Mouse (Mus musculus) adrenal gland, postnatal 0 days (tissue): Measurements from ENCODE around the gene Hmgb2. TPM values are rescaled to one million over a fixed set of nuclear protein-coding genes. Genes with fewer than 3 reads are reported as not detected.

Experiments
- polyA plus RNA-seq: library from polyadenylated mRNA; unstranded; fragments of >200 nt; fragmentation: Nextera tagmentation; extraction: Ambion mirVana; gene quantifications from 2 replicates; pipeline ENCODE4 v1.2.1, GENCODE M21; 2015

The Hmgb2 gene
- polyA plus RNA-seq, result 244 TPM in 2 replicates

DNA sequence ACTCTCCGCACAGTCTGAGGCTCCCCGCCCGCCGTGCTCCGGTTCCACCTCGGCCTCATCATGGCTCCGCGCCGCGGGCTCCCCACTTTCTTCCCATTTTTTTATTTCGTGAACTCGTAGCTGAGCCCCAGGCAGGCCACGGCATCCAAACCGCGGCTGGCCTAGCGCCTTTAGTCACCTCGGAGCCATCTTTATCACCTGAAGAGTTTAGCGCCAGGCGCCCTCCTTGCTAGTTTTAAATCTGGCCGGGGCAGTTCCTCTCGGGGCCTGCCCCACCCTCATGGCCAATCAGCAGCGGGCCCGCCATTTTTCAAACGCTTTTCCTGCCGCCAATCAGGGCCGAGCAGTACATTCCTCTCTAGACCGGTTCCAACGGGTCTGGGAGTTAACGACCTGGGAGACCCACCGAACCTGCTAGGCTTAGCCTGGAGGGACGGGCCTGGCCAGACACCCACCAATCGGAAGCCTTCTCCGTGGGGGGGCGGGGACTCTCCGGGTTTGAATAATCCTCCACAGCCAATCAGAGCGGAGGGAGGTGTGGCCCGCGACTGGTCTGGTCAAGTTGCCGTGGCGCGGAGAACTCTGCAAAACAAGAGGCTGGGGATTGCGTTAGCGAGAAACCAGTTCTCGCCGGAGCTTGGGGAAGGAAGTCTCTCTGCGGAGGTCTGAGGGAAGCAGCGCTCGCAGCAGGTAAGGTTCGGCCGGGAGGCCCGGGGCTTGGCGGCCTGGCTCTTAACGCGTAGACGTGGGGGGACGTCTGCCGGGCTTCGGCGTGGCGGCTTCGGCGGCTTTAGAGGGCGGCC lies at the start of gene Hmgb2:
Gene Hmgb2, plus strand, starts transcription at position 592 of the 803 bp plus-strand sequence.

DNA sequence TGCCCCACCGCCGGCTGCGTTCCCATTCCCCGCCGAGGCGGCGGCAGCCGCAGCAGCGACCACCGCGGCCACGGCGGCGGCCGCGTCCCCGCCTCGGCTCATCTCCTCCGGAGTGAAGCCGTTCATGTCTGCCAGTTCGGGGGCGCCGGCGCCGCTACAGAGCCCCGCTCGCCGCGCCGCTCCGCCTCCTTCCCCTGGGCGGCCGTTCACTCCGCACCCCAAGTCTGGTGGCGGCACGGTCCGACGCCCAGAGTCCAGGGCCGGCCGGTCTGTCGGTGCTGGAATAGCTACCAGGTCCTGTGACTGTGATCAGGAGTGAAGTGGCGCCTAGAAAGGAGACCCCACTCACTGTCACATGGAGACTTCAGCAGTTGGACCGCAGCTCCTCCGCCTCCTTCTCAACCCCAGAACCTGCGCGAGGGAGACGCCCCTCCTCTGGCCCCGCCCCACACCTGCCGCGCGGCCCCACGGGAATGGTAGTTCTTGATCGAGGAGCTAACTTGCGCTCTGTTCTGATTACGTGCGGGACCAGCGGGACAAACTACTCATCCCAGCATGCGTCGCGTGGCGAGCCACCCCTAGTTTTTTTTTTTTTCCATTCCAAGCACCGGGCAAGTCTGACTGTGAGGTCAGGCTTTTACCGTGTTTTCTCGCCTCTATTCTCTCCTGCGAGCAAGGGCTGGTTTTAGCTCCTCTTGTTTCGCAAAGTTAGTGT lies 24.1 kb upstream of the Hmgb2 start, which contains the start of gene Sap30:
Gene Sap30, minus strand, starts transcription at position 420 of the 715 bp plus-strand sequence.

Other genes with a start within 250 kb of the Hmgb2 start
- gene Hand2, start 190.9 kb upstream of the Hmgb2 start, polyA plus RNA-seq, result 15.8 and 23.8 TPM in 2 replicates
- 9.5 and 14.4 TPM in 2 replicates for gene Scrg1, start 56.0 kb upstream of the Hmgb2 start, polyA plus RNA-seq
- gene Sap30, start 24.0 kb upstream of the Hmgb2 start, polyA plus RNA-seq, result 29.9 and 35.6 TPM in 2 replicates
- 6.2 and 12.3 TPM in 2 replicates for gene Galnt7, start 141.1 kb downstream of the Hmgb2 start, polyA plus RNA-seq